Mouse (Mus musculus): ENCODE measurements around the gene Sec23a. TPM values are rescaled to one million over a fixed set of nuclear protein-coding genes. Genes with fewer than 3 reads are reported as not detected.

Sec23a gene
- total and polyA plus RNA-seq, 3 experiments: 19.0 to 42.5 (median 39.5) TPM

GRCm38 (mm10) chr12:59039971-59040844, 28.4 kb upstream of the Sec23a start:
- Histone ChIP-seq H3K79me2 (replicated peaks; ENCODE audit: control insufficient read depth, insufficient read depth, low read length) (no peaks in the 10 kb centered on the region), H3K36me3 (ENCODE audit: control insufficient read depth, insufficient read depth, low read length) (no peaks in the 10 kb centered on the region; the same call in none of the 2 replicates), H3K27me3 (ENCODE audit: control insufficient read depth, insufficient read depth, low read length) (no peaks in the 10 kb centered on the region), H3K4me3 (peak overlapping the region; percentile 23; the same call in 1 of the 2 replicates), H3K9ac (ENCODE audit: low read depth, low read length) (peak overlapping the region; percentile 80), H3K4me1 (ENCODE audit: control insufficient read depth, insufficient read depth, low read length) (peaks cover 2% of the 10 kb centered on the region), H3K27ac (peak overlapping the region; percentile 63)
- DNase-seq: peak; percentile 37 to 46
- intact Hi-C loops (cut with DNase I): no loop called here
- TF ChIP-seq EP300 (IDR thresholded peaks at IDR 0.05; ENCODE audit: insufficient read depth, low read depth, low read length) (0 out of 2 replicates have a peak, but pooled peaks have one; percentile 29), CTCF (IDR thresholded peaks at IDR 0.05) (no peak), POLR2A (IDR thresholded peaks at IDR 0.05; ENCODE audit: insufficient read depth, low read depth, low read length) (peak; percentile 53; the same call in 1 of the 2 replicates)
- WGBS: 14% methylated on average over 23 of the region's 23 CpGs

- no peak for DNase-seq
- H3K79me2 ChIP-seq (replicated peaks; ENCODE audit: control insufficient read depth, insufficient read depth, low read length): no peaks in the 10 kb centered on the region
- TF ChIP-seq EP300 (IDR thresholded peaks at IDR 0.05; ENCODE audit: insufficient read depth, low read depth, low read length): no peak
- peaks cover 2% of the 10 kb centered on the region for H3K4me1 ChIP-seq (ENCODE audit: control insufficient read depth, insufficient read depth, low read length)
- WGBS: 79% methylated on average over 10 of the region's 10 CpGs
- H3K36me3 ChIP-seq (ENCODE audit: control insufficient read depth, insufficient read depth, low read length): no peaks in the 10 kb centered on the region; the same call in none of the 2 replicates
- no peak overlapping the region for H3K9ac ChIP-seq (ENCODE audit: low read depth, low read length)
- intact Hi-C loops (cut with DNase I): no loop called here
- peak overlapping the region; percentile 63 for H3K27ac ChIP-seq
- H3K27me3 ChIP-seq (ENCODE audit: control insufficient read depth, insufficient read depth, low read length): no peaks in the 10 kb centered on the region
- H3K4me3 ChIP-seq: no peak overlapping the region
Observed at GRCm38 (mm10) chr12:59039162-59039970, 27.5 kb upstream of the Sec23a start.

- 64% methylated on average over 5 of the region's 5 CpGs for WGBS
- H3K79me2 ChIP-seq (replicated peaks; ENCODE audit: control insufficient read depth, insufficient read depth, low read length): no peaks in the 10 kb centered on the region
- H3K36me3 ChIP-seq (ENCODE audit: control insufficient read depth, insufficient read depth, low read length): no peaks in the 10 kb centered on the region
- no peak for DNase-seq
- no peaks in the 10 kb centered on the region for H3K4me1 ChIP-seq (ENCODE audit: control insufficient read depth, insufficient read depth, low read length)
- H3K4me3 ChIP-seq: no peak overlapping the region
- H3K27me3 ChIP-seq (ENCODE audit: control insufficient read depth, insufficient read depth, low read length): no peaks in the 10 kb centered on the region
- H3K27ac ChIP-seq: no peak overlapping the region
- H3K9ac ChIP-seq (ENCODE audit: low read depth, low read length): no peak overlapping the region
- intact Hi-C loops (cut with DNase I): no loop called here
- no peak for TF ChIP-seq EP300 (IDR thresholded peaks at IDR 0.05; ENCODE audit: insufficient read depth, low read depth, low read length)
- no peak for TF ChIP-seq POLR2A (IDR thresholded peaks at IDR 0.05; ENCODE audit: insufficient read depth, low read depth, low read length)
- TF ChIP-seq CTCF (IDR thresholded peaks at IDR 0.05): peak; percentile 42
Observed at GRCm38 (mm10) chr12:59032101-59032500, 20.3 kb upstream of the Sec23a start.

- Histone ChIP-seq H3K27ac (no peak overlapping the region), H3K4me3 (no peak overlapping the region), H3K4me1 (ENCODE audit: control insufficient read depth, insufficient read depth, low read length) (no peaks in the 10 kb centered on the region), H3K36me3 (ENCODE audit: control insufficient read depth, insufficient read depth, low read length) (no peaks in the 10 kb centered on the region), H3K9ac (ENCODE audit: low read depth, low read length) (no peak overlapping the region), H3K27me3 (ENCODE audit: control insufficient read depth, insufficient read depth, low read length) (no peaks in the 10 kb centered on the region), H3K79me2 (replicated peaks; ENCODE audit: control insufficient read depth, insufficient read depth, low read length) (no peaks in the 10 kb centered on the region)
- DNase-seq: no peak
- 73% methylated on average over 4 of the region's 4 CpGs for WGBS
- intact Hi-C loops (cut with DNase I): no loop called here
- TF ChIP-seq CTCF (IDR thresholded peaks at IDR 0.05): no peak
- no peak for TF ChIP-seq POLR2A (IDR thresholded peaks at IDR 0.05; ENCODE audit: insufficient read depth, low read depth, low read length)
- no peak for TF ChIP-seq EP300 (IDR thresholded peaks at IDR 0.05; ENCODE audit: insufficient read depth, low read depth, low read length)
Observed at GRCm38 (mm10) chr12:59021306-59021705, 9.5 kb upstream of the Sec23a start.

- WGBS: 89% methylated on average over 2 of the region's 2 CpGs
- Histone ChIP-seq H3K36me3 (ENCODE audit: control insufficient read depth, insufficient read depth, low read length) (no peaks in the 10 kb centered on the region), H3K79me2 (replicated peaks; ENCODE audit: control insufficient read depth, insufficient read depth, low read length) (no peaks in the 10 kb centered on the region), H3K27ac (no peak overlapping the region), H3K27me3 (ENCODE audit: control insufficient read depth, insufficient read depth, low read length) (no peaks in the 10 kb centered on the region), H3K4me3 (no peak overlapping the region), H3K9ac (ENCODE audit: low read depth, low read length) (no peak overlapping the region), H3K4me1 (ENCODE audit: control insufficient read depth, insufficient read depth, low read length) (no peaks in the 10 kb centered on the region)
- no peak for DNase-seq
- no peak for TF ChIP-seq POLR2A (IDR thresholded peaks at IDR 0.05; ENCODE audit: insufficient read depth, low read depth, low read length)
- TF ChIP-seq EP300 (IDR thresholded peaks at IDR 0.05; ENCODE audit: insufficient read depth, low read depth, low read length): no peak
- no peak for TF ChIP-seq CTCF (IDR thresholded peaks at IDR 0.05)
- intact Hi-C loops (cut with DNase I): no loop called here
Observed at GRCm38 (mm10) chr12:59019891-59020290, 8.1 kb upstream of the Sec23a start.

Data from heart, adult 2 months (tissue).